Mouse (Mus musculus) ES-E14 (cell line): ENCODE results near the gene Ehbp1. TPM values are rescaled to one million over a fixed set of nuclear protein-coding genes. Genes with fewer than 3 reads are reported as not detected.

Source experiments
- DNase-seq: peaks from one replicate; pipeline ENCODE4 v3.0.0-alpha.2; 2013; ENCODE audit warnings: low read depth, low spot score
- H3K27ac ChIP-seq: 2 replicates; pipeline ENCODE4 v1.5.1; 2012; ENCODE audit warnings: low read depth, mild to moderate bottlenecking, low read length, moderate library complexity, mixed read lengths; ENCODE audit not compliant: poor library complexity, insufficient read depth, severe bottlenecking
- H3K36me3 ChIP-seq: 2 replicates; pipeline ENCODE4 v1.6.1; 2012; ENCODE audit warnings: mild to moderate bottlenecking, low read length, moderate library complexity, mixed read lengths; ENCODE audit not compliant: control insufficient read depth, poor library complexity, insufficient read depth, severe bottlenecking
- H3K4me1 ChIP-seq, 2 experiments: fragments of 150-350 bp in 1 of 2; sonication (generic) in 1 of 2; 2 replicates each; pipeline ENCODE4 v1.6.1; 2012; ENCODE audit warnings: low read length in 2 of 2, mild to moderate bottlenecking in 1 of 2, mixed read lengths in 1 of 2; ENCODE audit not compliant: control insufficient read depth in 2 of 2, insufficient read depth in 2 of 2, poor library complexity in 1 of 2
- H3K4me3 ChIP-seq, 2 experiments: fragments of 150-350 bp in 1 of 2; sonication (generic) in 1 of 2; 2 replicates each; pipeline ENCODE4 v1.5.1; 2012; ENCODE audit warnings: low read length in 2 of 2, low read depth in 1 of 2, mild to moderate bottlenecking in 1 of 2, mixed read lengths in 1 of 2; ENCODE audit not compliant: insufficient read depth in 1 of 2, poor library complexity in 1 of 2, severe bottlenecking in 1 of 2
- H3K9ac ChIP-seq: 2 replicates; pipeline ENCODE4 v1.6.1; 2012; ENCODE audit warnings: low read depth, mild to moderate bottlenecking, low read length, mixed read lengths; ENCODE audit not compliant: poor library complexity, insufficient read depth, severe bottlenecking
- H3K9me3 ChIP-seq: fragments of 150-350 bp; sonication (generic); 2 replicates; pipeline ENCODE4 v1.6.1; 2012; ENCODE audit warnings: low read depth, mild to moderate bottlenecking, low read length; ENCODE audit not compliant: control insufficient read depth, insufficient read depth
- CHD2 ChIP-seq: IDR thresholded peaks from 2 replicates; pipeline ENCODE4 v1.6.1; 2014; ENCODE audit warnings: mild to moderate bottlenecking, low read depth, low read length, inconsistent platforms
- HCFC1 ChIP-seq: IDR thresholded peaks from 2 replicates; pipeline ENCODE4 v1.6.1; 2012; ENCODE audit warnings: low read length, inconsistent platforms, borderline replicate concordance; ENCODE audit not compliant: insufficient read depth
- MAFK ChIP-seq: IDR thresholded peaks from 2 replicates; pipeline ENCODE4 v1.6.1; 2014; ENCODE audit warnings: mild to moderate bottlenecking, low read depth, low read length, inconsistent platforms; ENCODE audit not compliant: insufficient read depth
- ZC3H11A ChIP-seq: IDR thresholded peaks from 2 replicates; pipeline ENCODE4 v1.6.1; 2012; ENCODE audit warnings: low read depth, mild to moderate bottlenecking, inconsistent platforms, low read length, borderline replicate concordance
- ZNF384 ChIP-seq: IDR thresholded peaks from 2 replicates; pipeline ENCODE4 v1.6.1; 2012; ENCODE audit warnings: low read depth, low read length, inconsistent platforms
- in situ Hi-C, 2 experiments: fragments of 600-800 bp; cut with MboI; formaldehyde crosslinking; loops; one replicate each; pipeline ENCODE4 v1.15.1; 2025; ENCODE audit warnings: low sequenced_read_pairs in 2 of 2, inconsistent platforms in 1 of 2; ENCODE audit not compliant: unreplicated experiment in 2 of 2
- total RNA-seq: library from RNA; depleted of rRNA; stranded (reverse); fragments of 300-350 nt; gene quantifications from 2 replicates; pipeline ENCODE4 v1.2.3, GENCODE M21; 2012

The Ehbp1 gene
- total RNA-seq, 1 experiment, result 10.9 TPM

DNA sequence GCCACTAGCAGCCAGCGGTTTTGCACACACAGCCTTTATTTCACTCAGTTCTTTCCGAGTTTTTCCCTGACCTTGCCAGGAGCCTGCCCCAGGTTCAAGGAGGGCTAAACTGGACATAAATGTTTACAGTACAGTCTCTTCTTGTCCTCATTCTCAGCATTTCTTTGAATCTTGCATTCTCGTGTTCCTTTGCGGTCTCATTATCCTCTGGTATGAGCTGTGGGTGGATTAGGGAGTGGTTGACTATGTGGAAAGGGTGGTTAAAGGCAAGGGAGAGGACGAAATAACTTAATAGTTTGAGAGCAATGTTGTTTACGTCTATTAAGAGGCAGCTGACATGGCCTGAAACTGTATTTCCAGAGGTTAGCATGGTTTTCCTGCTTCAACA is 54.6 kb downstream of the Ehbp1 start:
- Histone ChIP-seq H3K27ac (peak overlapping the region; percentile 65; the same call in 1 of the 2 replicates), H3K4me3 (peak overlapping the region; percentile 79 to 81), H3K9me3 (no peaks in the 10 kb centered on the region), H3K9ac (peak overlapping the region; percentile 93), H3K4me1 (no peaks in the 10 kb centered on the region), H3K36me3 (no peaks in the 10 kb centered on the region; the same call in 1 of the 2 replicates)
- in situ Hi-C loops, result no loop called here
- no peak for TF ChIP-seq CHD2
- no peak for TF ChIP-seq ZNF384
- TF ChIP-seq MAFK, result no peak
- TF ChIP-seq ZC3H11A, result no peak
- TF ChIP-seq HCFC1, result no peak
- DNase-seq, result no peak

DNA sequence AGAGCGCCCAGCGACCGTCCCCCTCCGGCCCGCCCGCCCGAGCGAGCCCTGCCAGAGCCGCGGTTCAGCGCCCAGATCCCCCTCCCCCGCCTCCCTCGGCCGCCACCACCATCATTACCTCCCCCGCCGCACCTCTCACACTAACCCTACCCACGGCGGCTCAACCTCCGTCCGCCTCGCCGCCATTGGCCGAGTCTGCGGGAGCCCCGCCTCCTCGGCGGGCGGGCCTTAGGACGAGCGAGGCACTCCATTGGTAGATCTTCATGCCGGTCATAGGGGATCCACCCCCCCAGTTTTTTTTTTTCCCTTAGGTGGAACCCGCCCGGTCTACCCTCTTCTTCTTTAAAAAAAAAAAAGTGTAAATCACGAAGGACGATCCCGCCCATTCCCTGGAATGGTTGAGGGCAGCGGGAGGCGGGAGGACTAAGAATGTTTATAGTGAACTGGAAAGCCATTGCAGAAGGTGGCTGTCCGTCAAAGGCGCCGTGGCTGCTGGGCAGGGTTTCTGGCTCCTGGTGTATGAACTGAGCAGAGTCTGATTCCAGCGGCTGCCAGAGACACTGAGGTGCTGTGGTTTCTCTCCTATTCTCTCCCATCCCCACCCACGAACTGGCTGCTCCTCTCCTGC is 55.1 kb downstream of the Ehbp1 start:
- peak overlapping the region; percentile 93 for H3K9ac ChIP-seq
- no peaks in the 10 kb centered on the region for H3K4me1 ChIP-seq
- no peaks in the 10 kb centered on the region; the same call in 1 of the 2 replicates for H3K36me3 ChIP-seq
- in situ Hi-C loops, result no loop called here
- peak overlapping the region; percentile 80 to 96 for H3K4me3 ChIP-seq
- TF ChIP-seq CHD2 (peak; percentile 85), MAFK (no peak), ZNF384 (peak; percentile 100), HCFC1 (peak; percentile 18; the same call in 1 of the 2 replicates)
- no peaks in the 10 kb centered on the region for H3K9me3 ChIP-seq
- peak; percentile 97 for DNase-seq
- H3K27ac ChIP-seq, result peak overlapping the region; percentile 65; the same call in 1 of the 2 replicates

DNA sequence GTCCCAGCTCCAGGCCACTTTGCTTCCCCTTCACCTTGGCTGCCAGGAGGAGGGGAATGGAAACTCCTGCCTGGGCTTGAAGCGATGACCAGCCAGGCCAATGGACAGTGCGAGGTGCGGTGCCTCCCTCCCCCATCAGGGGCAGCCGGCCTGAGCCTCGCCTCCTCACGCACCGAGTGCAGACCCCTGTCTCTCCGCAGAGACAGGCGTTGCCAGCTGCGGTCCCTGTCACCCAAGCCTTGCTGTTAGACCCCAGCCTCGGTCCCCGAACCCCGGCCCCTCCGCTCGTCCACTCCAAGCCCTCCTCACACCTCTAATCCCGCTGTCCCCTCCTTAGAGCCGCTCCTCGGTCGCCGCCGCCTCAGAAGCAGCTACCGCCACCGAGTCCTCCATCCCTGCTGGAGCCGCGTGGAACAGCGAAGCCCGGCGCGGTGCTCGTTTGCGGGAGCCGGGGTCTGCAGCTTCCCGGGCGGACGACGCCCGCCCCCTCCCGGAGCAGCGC is 55.7 kb downstream of the Ehbp1 start:
- Histone ChIP-seq H3K4me3 (peak overlapping the region; percentile 80 to 96), H3K4me1 (no peaks in the 10 kb centered on the region), H3K36me3 (no peaks in the 10 kb centered on the region; the same call in 1 of the 2 replicates), H3K27ac (no peak overlapping the region), H3K9ac (peak overlapping the region; percentile 81), H3K9me3 (no peaks in the 10 kb centered on the region)
- DNase-seq, result no peak
- in situ Hi-C loops, result no loop called here
- TF ChIP-seq HCFC1 (no peak; the same call in 1 of the 2 replicates), ZC3H11A (no peak), MAFK (no peak), CHD2 (no peak), ZNF384 (no peak)

DNA sequence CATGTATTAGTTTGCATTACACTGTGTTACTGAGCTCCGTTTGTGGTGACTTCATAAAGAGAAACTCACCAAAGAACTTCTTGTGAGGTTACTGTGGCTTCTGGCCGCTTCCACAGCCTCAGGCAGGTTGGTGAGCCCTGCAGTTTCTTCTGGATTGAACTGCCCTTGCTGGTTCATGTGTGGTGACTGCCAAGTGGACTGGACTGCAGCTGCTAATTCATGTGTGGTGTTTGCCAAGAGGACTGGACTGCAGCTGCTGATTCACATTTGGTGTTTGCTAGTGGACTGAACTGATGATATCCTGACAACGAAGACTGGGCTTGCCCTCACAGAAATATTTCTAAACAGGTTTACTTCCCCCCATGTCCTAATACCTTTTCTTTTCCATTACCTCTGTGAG is 65.4 kb downstream of the Ehbp1 start:
- no peak overlapping the region for H3K4me3 ChIP-seq
- no peak for DNase-seq
- in situ Hi-C loops, result no loop called here
- H3K27ac ChIP-seq, result no peak overlapping the region
- no peaks in the 10 kb centered on the region for H3K4me1 ChIP-seq
- H3K9me3 ChIP-seq, result no peaks in the 10 kb centered on the region
- TF ChIP-seq CHD2 (no peak), HCFC1 (no peak), ZNF384 (no peak), MAFK (no peak), ZC3H11A (no peak)
- H3K9ac ChIP-seq, result no peak overlapping the region
- H3K36me3 ChIP-seq, result no peaks in the 10 kb centered on the region; the same call in 1 of the 2 replicates
